Mouse (Mus musculus) activated CD4-positive, CD25-positive, alpha-beta regulatory T cell, adult 4 months (primary cell): Measurements from ENCODE around the gene Gm12258. TPM values are rescaled to one million over a fixed set of nuclear protein-coding genes. Genes with fewer than 3 reads are reported as not detected.
"Not testable (repeated sequence)": the region's sequence is repeated elsewhere in the genome, so short reads cannot be mapped to it uniquely, and the experiment has no call there.

Experiments used
- ATAC-seq: one replicate; pipeline ENCODE4 v1.8.0; 2017
- polyA plus RNA-seq, 2 experiments: library from polyadenylated mRNA; unstranded; fragments of 100-300 nt; shearing (Covaris generic); gene quantifications; one replicate each; pipeline ENCODE4 v1.2.1; 2017

The Gm12258 gene
- polyA plus RNA-seq = 10 to 100 TPM in 1 of 2 experiments, 1 to 10 TPM in 1; 9.8 to 10.5 TPM

- ATAC-seq = peak; percentile 100
These were observed at the start of gene Gm12258 for GRCm38 (mm10) chr11:58846919-58847461. Gene Gm12258 (plus strand): TSS chr11:58847158.

GRCm38 (mm10) chr11:58799747-58800146 is 47.2 kb upstream of the Gm12258 start:
- no peak for ATAC-seq

- ATAC-seq = no peak
These were observed 45.3 kb upstream of the Gm12258 start, which contains the start of gene Fam183b for GRCm38 (mm10) chr11:58801558-58802228. Gene Fam183b (minus strand): TSS chr11:58801960.

GRCm38 (mm10) chr11:58803871-58804270 is 43.1 kb upstream of the Gm12258 start:
- no peak for ATAC-seq

- no peak for ATAC-seq
These were observed 42.6 kb upstream of the Gm12258 start for GRCm38 (mm10) chr11:58804393-58804792.

GRCm38 (mm10) chr11:58812001-58812400 is 35.0 kb upstream of the Gm12258 start:
- no peak for ATAC-seq

- ATAC-seq = not testable (repeated sequence)
These were observed 32.3 kb upstream of the Gm12258 start, which contains the start of gene Olfr313 for GRCm38 (mm10) chr11:58814700-58815099. Gene Olfr313 (plus strand): TSS chr11:58815000.

GRCm38 (mm10) chr11:58815676-58816075 is 31.3 kb upstream of the Gm12258 start:
- no peak for ATAC-seq

GRCm38 (mm10) chr11:58828937-58829336 is 18.0 kb upstream of the Gm12258 start, which contains the start of gene Olfr312:
Gene Olfr312 (plus strand): TSS chr11:58829237.
- not testable (repeated sequence) for ATAC-seq

- no peak for ATAC-seq
These were observed 17.2 kb upstream of the Gm12258 start for GRCm38 (mm10) chr11:58829764-58830163.

- not testable (repeated sequence) for ATAC-seq
These were observed 14.4 kb upstream of the Gm12258 start for GRCm38 (mm10) chr11:58832541-58832940.

GRCm38 (mm10) chr11:58838951-58839350 is 8.0 kb upstream of the Gm12258 start, which contains the start of gene Olfr311:
Gene Olfr311 (plus strand): TSS chr11:58839251.
- not testable (repeated sequence) for ATAC-seq

- ATAC-seq = no peak
These were observed 678 bp downstream of the Gm12258 start for GRCm38 (mm10) chr11:58847636-58848035.

- no peak for ATAC-seq
These were observed 2.8 kb downstream of the Gm12258 start for GRCm38 (mm10) chr11:58849731-58850130.

GRCm38 (mm10) chr11:58860744-58861143 is 13.8 kb downstream of the Gm12258 start:
- ATAC-seq = no peak

- peak; percentile 97 for ATAC-seq
These were observed 20.3 kb downstream of the Gm12258 start, which contains the start of gene 2810021J22Rik for GRCm38 (mm10) chr11:58867039-58867953. Gene 2810021J22Rik (plus strand): TSS chr11:58867216.

- ATAC-seq = no peak
These were observed 21.0 kb downstream of the Gm12258 start for GRCm38 (mm10) chr11:58867954-58868330.

GRCm38 (mm10) chr11:58870961-58871360 is 24.0 kb downstream of the Gm12258 start:
- ATAC-seq = no peak

GRCm38 (mm10) chr11:58883756-58884155 is 36.8 kb downstream of the Gm12258 start:
- ATAC-seq = no peak

GRCm38 (mm10) chr11:58890511-58890910 is 43.6 kb downstream of the Gm12258 start:
- ATAC-seq = no peak

GRCm38 (mm10) chr11:58894456-58894855 is 47.5 kb downstream of the Gm12258 start:
- ATAC-seq = no peak

GRCm38 (mm10) chr11:58897485-58897884 is 50.5 kb downstream of the Gm12258 start:
- no peak for ATAC-seq

GRCm38 (mm10) chr11:58901080-58901479 is 54.1 kb downstream of the Gm12258 start:
- ATAC-seq = no peak
